Mouse (Mus musculus): ENCODE measurements around the gene Slc9a1.

DNA sequence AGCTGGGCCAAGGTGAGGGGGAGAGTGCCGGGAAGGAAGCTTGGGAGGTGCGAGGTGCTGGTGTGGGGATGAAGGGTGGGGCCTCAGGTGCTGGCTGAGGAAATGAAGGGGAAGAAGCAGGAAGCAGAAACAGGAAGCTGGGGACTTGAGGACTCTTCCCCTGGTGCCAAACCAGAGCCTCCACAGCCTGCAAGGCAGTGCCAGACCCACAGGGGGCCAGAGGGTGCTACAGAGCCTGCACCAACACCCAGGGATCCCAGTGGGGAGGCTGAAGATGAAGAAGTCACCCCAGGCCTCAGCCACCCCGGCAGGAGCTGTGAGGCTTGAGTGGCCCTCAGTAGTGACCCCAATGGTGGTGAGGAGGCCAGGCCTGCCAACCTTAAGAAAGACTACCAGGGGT lies 88.5 kb downstream of the Slc9a1 start:
- TF ChIP-seq CTCF (IDR thresholded peaks at IDR 0.05 in 2 of 3, conservative IDR thresholded peaks at IDR 0.05 in 1 of 3; ENCODE audit: control insufficient read depth in 1 of 3, insufficient read depth in 1 of 3, low read depth in 2 of 3, low read length in 3 of 3, poor library complexity in 1 of 3, severe bottlenecking in 1 of 3) (peak in 1 of 3 experiments; percentile 24; a peak in 1 of 6 replicates), MAFK (IDR thresholded peaks at IDR 0.05; ENCODE audit: borderline replicate concordance, low read depth, low read length) (no peak), RAD21 (IDR thresholded peaks at IDR 0.05; ENCODE audit: low read depth, low read length) (no peak), E2F4 (IDR thresholded peaks at IDR 0.05; ENCODE audit: borderline replicate concordance, low read depth, low read length) (no peak), POLR2A (IDR thresholded peaks at IDR 0.05; ENCODE audit: control insufficient read depth in 1 of 2, insufficient read depth in 1 of 2, low read depth in 1 of 2, low read length in 2 of 2, poor library complexity in 1 of 2) (no peak), POLR2AphosphoS5 (IDR thresholded peaks at IDR 0.05; ENCODE audit: borderline replicate concordance, low read depth, low read length) (no peak), MAZ (IDR thresholded peaks at IDR 0.05; ENCODE audit: low read depth, low read length) (no peak), HCFC1 (IDR thresholded peaks at IDR 0.05; ENCODE audit: low read depth, low read length) (no peak), MAX (IDR thresholded peaks at IDR 0.05; ENCODE audit: low read length) (no peak), MXI1 (IDR thresholded peaks at IDR 0.05; ENCODE audit: low read depth, low read length) (no peak), JUND (IDR thresholded peaks at IDR 0.05; ENCODE audit: low read depth, low read length) (no peak), MYB (IDR thresholded peaks at IDR 0.05; ENCODE audit: low read depth, low read length) (no peak), EP300 (IDR thresholded peaks at IDR 0.05; ENCODE audit: low read depth in 1 of 2, low read length in 2 of 2) (no peak), ZKSCAN1 (IDR thresholded peaks at IDR 0.05; ENCODE audit: low read depth, low read length) (no peak)
